Mouse (Mus musculus) erythroblast, embryonic 14.5 days (primary cell): ENCODE measurements around the gene Mn1.

Source experiments
- GATA1 ChIP-seq: IDR thresholded peaks from 2 replicates; pipeline ENCODE4 v1.6.1; 2012; ENCODE audit warnings: low read length, inconsistent platforms, mixed read lengths
- TAL1 ChIP-seq: IDR thresholded peaks from 3 replicates; pipeline ENCODE4 v1.6.1; 2012; ENCODE audit warnings: low read length, inconsistent platforms, mixed read lengths

DNA sequence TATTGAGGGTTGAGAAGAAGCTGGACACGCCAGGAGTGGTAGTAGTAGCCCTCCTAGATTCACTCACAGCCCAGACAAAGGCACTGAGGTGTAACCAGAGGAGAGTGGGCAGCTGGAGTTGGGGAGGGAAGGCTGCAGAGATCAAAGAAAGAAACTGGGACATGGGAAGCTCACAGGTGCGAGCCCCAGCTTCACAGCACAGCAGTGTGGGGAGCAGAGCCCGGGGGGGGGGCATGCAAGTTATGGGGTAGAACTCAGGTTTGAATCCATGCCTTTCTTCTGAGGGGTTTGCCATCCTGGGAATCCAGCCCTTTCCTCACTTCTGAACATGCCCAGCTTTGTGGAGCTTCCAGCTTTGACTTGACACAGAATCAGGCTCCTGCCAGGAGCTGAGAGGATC, 82.9 kb downstream of the Mn1 start:
- TF ChIP-seq GATA1 (no peak), TAL1 (no peak)
